Mouse (Mus musculus) spleen, adult 2 months (tissue): ENCODE measurements around the gene Arid1b.

ENCODE experiments used
- CTCF ChIP-seq: fragments of 200-500 bp; IDR thresholded peaks from 2 replicates; pipeline ENCODE4 v1.5.1; 2011; ENCODE audit warnings: mild to moderate bottlenecking, inconsistent platforms; ENCODE audit not compliant: insufficient read depth, insufficient read length, insufficient replicate concordance; ENCODE audit errors: extremely low read depth
- POLR2A ChIP-seq: fragments of 200-500 bp; IDR thresholded peaks from 2 replicates; pipeline ENCODE4 v1.6.1; 2011; ENCODE audit warnings: low read depth, low read length, inconsistent platforms

DNA sequence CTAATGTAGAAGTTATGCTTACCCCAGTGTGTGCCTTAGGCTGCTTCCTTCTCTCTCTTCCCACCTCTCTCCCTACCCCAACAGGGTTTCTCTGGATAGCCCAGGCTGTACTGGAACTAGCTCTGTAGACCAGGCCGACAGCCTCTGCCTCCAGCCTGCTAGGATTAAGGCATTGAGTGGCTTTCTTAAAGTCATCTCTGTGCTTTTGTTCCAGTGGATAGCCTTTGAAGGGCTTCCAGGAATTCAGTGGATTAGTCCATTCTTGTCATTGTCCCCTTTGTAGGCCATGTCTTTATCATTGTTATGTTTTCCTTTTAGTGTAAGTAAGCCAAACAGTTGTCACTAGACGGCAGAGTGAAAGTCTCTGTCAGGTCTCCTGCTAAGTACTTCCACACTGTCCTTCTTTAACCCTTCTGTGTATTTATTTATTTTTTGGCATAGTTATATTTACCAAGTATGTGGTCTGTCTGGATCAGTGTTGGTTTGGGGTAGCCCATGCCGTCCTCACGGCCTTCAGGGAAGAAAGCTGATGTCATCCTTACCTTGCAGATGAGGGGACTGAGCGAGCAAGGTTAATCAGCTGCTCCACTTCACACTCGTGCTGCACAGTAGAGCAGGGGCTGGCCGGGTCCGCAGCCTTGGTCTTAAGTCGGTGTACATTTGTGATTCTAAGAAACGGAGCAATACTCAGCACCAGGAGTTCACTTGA is 58.1 kb downstream of the Arid1b start:
- no peak for TF ChIP-seq POLR2A
- TF ChIP-seq CTCF, result no peak
